ENCODE assay signal across 27 mouse cellular contexts in the genomic region with DNA sequence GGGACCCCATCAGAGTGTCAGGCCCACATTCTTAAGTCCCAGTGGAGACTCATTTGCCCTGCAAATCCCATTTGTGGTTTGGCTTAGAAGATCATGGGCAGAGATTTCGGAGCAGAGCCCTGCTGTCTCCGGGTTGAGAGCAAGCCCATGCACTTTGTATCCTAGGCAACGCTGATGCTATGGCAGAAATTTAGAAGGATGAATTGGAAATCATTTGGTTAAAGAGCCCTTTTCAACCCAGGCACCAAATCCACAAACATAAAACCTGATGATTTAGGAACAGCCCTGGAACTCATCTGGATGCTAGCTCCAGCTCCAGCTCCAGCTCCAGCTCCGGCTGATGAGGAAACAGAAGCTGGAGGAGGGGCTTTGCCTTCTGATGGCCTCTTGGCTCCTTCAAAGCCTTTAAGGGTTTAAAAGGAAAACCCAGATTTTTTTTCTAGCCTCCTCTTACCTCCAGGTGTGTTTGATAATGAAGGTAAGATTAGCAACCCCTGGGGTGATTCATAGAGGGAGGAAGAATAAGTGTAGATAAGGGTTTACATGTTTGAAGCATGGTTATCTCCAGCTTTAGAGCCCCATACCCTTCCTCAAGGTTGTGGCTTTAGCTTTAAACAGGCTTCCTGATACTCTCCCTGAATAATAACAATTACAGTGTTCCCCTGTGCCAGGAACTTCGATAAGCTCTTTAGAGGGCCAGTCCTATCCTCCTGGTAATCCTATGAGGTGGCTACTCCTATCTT.
DNase-seq lines count a peak whose midpoint lies in the region; ATAC-seq and TF ChIP-seq lines count a peak whose summit lies in the region.
"Had no signal": no experiment of that assay in that cellular context is flagged by ENCODE, and none has a peak within 500 bp of the region (broad histone marks: within the 10 kb centered on the region; RNA-seq: fewer than 3 reads in every experiment).

No protein-coding gene starts in this region.

- no peak overlapping the region for H3K4me2 ChIP-seq in midbrain, embryonic 12.5 days (replicated peaks)
- no peak overlapping the region for H3K4me2 ChIP-seq in midbrain, embryonic 13.5 days (replicated peaks)
- H3K4me2 ChIP-seq in intestine, embryonic 16.5 days (ENCODE audit: low read depth, low read length) = no peak overlapping the region
- no peak overlapping the region for H3K4me2 ChIP-seq in midbrain, postnatal 0 days (ENCODE audit: low read depth, low read length, poor library complexity, severe bottlenecking)
- H3K4me2 ChIP-seq: forebrain, embryonic 13.5 days; heart, embryonic 15.5 days; hindbrain, embryonic 14.5 days; kidney, embryonic 15.5 days; limb, embryonic 13.5 days; liver, embryonic 11.5 days; lung, embryonic 15.5 days had no signal

- DNase-seq in heart, embryonic 10.5 days (ENCODE audit: low spot score) = no peak
- DNase-seq in heart, postnatal 4 days = no peak
- DNase-seq in midbrain, postnatal 0 days (ENCODE audit: low spot score) = peak; percentile 45
- no peak for DNase-seq in thymus, postnatal 0 days (ENCODE audit: low spot score)
- DNase-seq: adrenal gland, adult 8-10 months; B cell, adult 2 months; cerebellum, adult 9-10 months; cerebellum, postnatal 36 days; gastrocnemius, postnatal 10 days; heart, postnatal 36 days; kidney, postnatal 25 days; right cerebral cortex, adult 18-20 months; right cerebral cortex, postnatal 4 days; thymus, adult 18-20 months; thymus, postnatal 36 days had no signal

- ATAC-seq in midbrain, embryonic 12.5 days (ENCODE audit: low FRiP score, low read depth) = 0 out of 2 replicates have a peak, but pooled peaks have one; percentile 4
- no peak for ATAC-seq in midbrain, embryonic 13.5 days
- ATAC-seq in intestine, embryonic 16.5 days = peak; percentile 73
- ATAC-seq in midbrain, postnatal 0 days (ENCODE audit: low FRiP score) = no peak
- ATAC-seq: forebrain, embryonic 13.5 days; inflammation-experienced regulatory T-cells, adult 6 months had no signal

- H3K27ac ChIP-seq in heart, embryonic 10.5 days = 0 out of 2 replicates have a peak overlapping the region, but pooled peaks have one; percentile 25
- H3K27ac ChIP-seq in midbrain, embryonic 12.5 days (replicated peaks) = no peak overlapping the region
- H3K27ac ChIP-seq in midbrain, embryonic 13.5 days = no peak overlapping the region
- no peak overlapping the region for H3K27ac ChIP-seq in intestine, embryonic 16.5 days (ENCODE audit: low read length)
- H3K27ac ChIP-seq in midbrain, postnatal 0 days (ENCODE audit: low read depth, low read length) = no peak overlapping the region
- H3K27ac ChIP-seq: forebrain, embryonic 13.5 days; heart, embryonic 15.5 days; hindbrain, embryonic 14.5 days; kidney, embryonic 15.5 days; limb, embryonic 13.5 days; lung, embryonic 15.5 days; stomach, postnatal 0 days had no signal

- 64% methylated on average over 5 of the region's 5 CpGs for WGBS in heart, embryonic 10.5 days
- 38% methylated on average over 5 of the region's 5 CpGs for WGBS in midbrain, embryonic 12.5 days
- WGBS in midbrain, embryonic 13.5 days = 41% methylated on average over 5 of the region's 5 CpGs
- 58% methylated on average over 5 of the region's 5 CpGs for WGBS in intestine, embryonic 16.5 days
- WGBS in midbrain, postnatal 0 days = 39% methylated on average over 5 of the region's 5 CpGs

- no peaks in the 10 kb centered on the region for H3K27me3 ChIP-seq in heart, embryonic 10.5 days (ENCODE audit: insufficient read depth, poor library complexity, severe bottlenecking)
- H3K27me3 ChIP-seq in midbrain, embryonic 12.5 days = peaks cover 5% of the 10 kb centered on the region; the same call in 1 of the 2 replicates
- H3K27me3 ChIP-seq in midbrain, embryonic 13.5 days = no peaks in the 10 kb centered on the region
- H3K27me3 ChIP-seq in intestine, embryonic 16.5 days (replicated peaks; ENCODE audit: control insufficient read depth, insufficient read depth, low read length) = no peaks in the 10 kb centered on the region
- no peaks in the 10 kb centered on the region for H3K27me3 ChIP-seq in midbrain, postnatal 0 days (ENCODE audit: insufficient read depth, low read length)
- H3K27me3 ChIP-seq: forebrain, embryonic 13.5 days; heart, embryonic 15.5 days; kidney, embryonic 15.5 days; lung, embryonic 15.5 days had no signal

- H3K4me1 ChIP-seq in heart, embryonic 10.5 days = peaks cover 74% of the 10 kb centered on the region
- H3K4me1 ChIP-seq in midbrain, embryonic 12.5 days = peaks cover 13% of the 10 kb centered on the region
- peaks cover 28% of the 10 kb centered on the region for H3K4me1 ChIP-seq in midbrain, embryonic 13.5 days (replicated peaks)
- peaks cover 32% of the 10 kb centered on the region for H3K4me1 ChIP-seq in intestine, embryonic 16.5 days (ENCODE audit: control insufficient read depth, insufficient read depth, low read length)
- peaks cover 4% of the 10 kb centered on the region for H3K4me1 ChIP-seq in midbrain, postnatal 0 days (ENCODE audit: insufficient read depth, low read length)
- H3K4me1 ChIP-seq: limb, embryonic 13.5 days had no signal

- no peaks in the 10 kb centered on the region for H3K36me3 ChIP-seq in heart, embryonic 10.5 days
- no peaks in the 10 kb centered on the region for H3K36me3 ChIP-seq in midbrain, embryonic 12.5 days
- no peaks in the 10 kb centered on the region for H3K36me3 ChIP-seq in midbrain, embryonic 13.5 days
- no peaks in the 10 kb centered on the region for H3K36me3 ChIP-seq in intestine, embryonic 16.5 days (ENCODE audit: control insufficient read depth, insufficient read depth, low read length)
- H3K36me3 ChIP-seq in midbrain, postnatal 0 days (ENCODE audit: insufficient read depth, low read length) = no peaks in the 10 kb centered on the region
- H3K36me3 ChIP-seq: heart, embryonic 15.5 days; kidney, embryonic 15.5 days; limb, embryonic 13.5 days; lung, embryonic 15.5 days had no signal

- TF ChIP-seq CTCF in midbrain, postnatal 0 days (IDR thresholded peaks at IDR 0.05) = no peak

- no peak overlapping the region for H3K4me3 ChIP-seq in heart, embryonic 10.5 days
- no peak overlapping the region for H3K4me3 ChIP-seq in midbrain, embryonic 12.5 days
- no peak overlapping the region for H3K4me3 ChIP-seq in midbrain, embryonic 13.5 days (replicated peaks)
- H3K4me3 ChIP-seq in intestine, embryonic 16.5 days (ENCODE audit: low read length) = no peak overlapping the region
- no peak overlapping the region for H3K4me3 ChIP-seq in midbrain, postnatal 0 days (ENCODE audit: low read depth, low read length)
- H3K4me3 ChIP-seq: forebrain, embryonic 13.5 days; heart, embryonic 15.5 days; kidney, embryonic 15.5 days; limb, embryonic 13.5 days; lung, embryonic 15.5 days had no signal

- H3K9me3 ChIP-seq in heart, embryonic 10.5 days = no peaks in the 10 kb centered on the region
- H3K9me3 ChIP-seq in midbrain, embryonic 12.5 days = no peaks in the 10 kb centered on the region
- no peaks in the 10 kb centered on the region for H3K9me3 ChIP-seq in midbrain, embryonic 13.5 days
- H3K9me3 ChIP-seq in intestine, embryonic 16.5 days (ENCODE audit: control insufficient read depth, low read length) = no peaks in the 10 kb centered on the region
- no peaks in the 10 kb centered on the region for H3K9me3 ChIP-seq in midbrain, postnatal 0 days (ENCODE audit: low read length)
- H3K9me3 ChIP-seq: forebrain, embryonic 13.5 days; heart, embryonic 15.5 days; kidney, embryonic 15.5 days; limb, embryonic 13.5 days; lung, embryonic 15.5 days had no signal

- no peak overlapping the region for H3K9ac ChIP-seq in midbrain, embryonic 12.5 days (replicated peaks)
- no peak overlapping the region for H3K9ac ChIP-seq in midbrain, embryonic 13.5 days (replicated peaks)
- H3K9ac ChIP-seq in intestine, embryonic 16.5 days (ENCODE audit: low read depth, low read length) = no peak overlapping the region
- no peak overlapping the region for H3K9ac ChIP-seq in midbrain, postnatal 0 days (replicated peaks; ENCODE audit: low read length, poor library complexity, severe bottlenecking)
- H3K9ac ChIP-seq: forebrain, embryonic 13.5 days; heart, embryonic 15.5 days; hindbrain, embryonic 14.5 days; kidney, embryonic 15.5 days; limb, embryonic 13.5 days; lung, embryonic 15.5 days had no signal

Comparison
In these comparisons a context has a peak if more than half of its experiments do, and no peak if none do; other contexts are left out.
1. ATAC-seq: peak in midbrain, embryonic 12.5 days (single experiment) and intestine, embryonic 16.5 days (single experiment); none in midbrain, embryonic 13.5 days (single experiment) and midbrain, postnatal 0 days (single experiment).